Mouse (Mus musculus) ES-E14 (cell line): ENCODE data around the gene Sytl3.
"Not testable (repeated sequence)": the region's sequence is repeated elsewhere in the genome, so short reads cannot be mapped to it uniquely, and the experiment has no call there.

ENCODE experiments used
- CHD2 ChIP-seq: IDR thresholded peaks from 2 replicates; pipeline ENCODE4 v1.6.1; 2014; ENCODE audit warnings: mild to moderate bottlenecking, low read depth, low read length, inconsistent platforms
- HCFC1 ChIP-seq: IDR thresholded peaks from 2 replicates; pipeline ENCODE4 v1.6.1; 2012; ENCODE audit warnings: low read length, inconsistent platforms, borderline replicate concordance; ENCODE audit not compliant: insufficient read depth
- MAFK ChIP-seq: IDR thresholded peaks from 2 replicates; pipeline ENCODE4 v1.6.1; 2014; ENCODE audit warnings: mild to moderate bottlenecking, low read depth, low read length, inconsistent platforms; ENCODE audit not compliant: insufficient read depth
- ZC3H11A ChIP-seq: IDR thresholded peaks from 2 replicates; pipeline ENCODE4 v1.6.1; 2012; ENCODE audit warnings: low read depth, mild to moderate bottlenecking, inconsistent platforms, low read length, borderline replicate concordance

DNA sequence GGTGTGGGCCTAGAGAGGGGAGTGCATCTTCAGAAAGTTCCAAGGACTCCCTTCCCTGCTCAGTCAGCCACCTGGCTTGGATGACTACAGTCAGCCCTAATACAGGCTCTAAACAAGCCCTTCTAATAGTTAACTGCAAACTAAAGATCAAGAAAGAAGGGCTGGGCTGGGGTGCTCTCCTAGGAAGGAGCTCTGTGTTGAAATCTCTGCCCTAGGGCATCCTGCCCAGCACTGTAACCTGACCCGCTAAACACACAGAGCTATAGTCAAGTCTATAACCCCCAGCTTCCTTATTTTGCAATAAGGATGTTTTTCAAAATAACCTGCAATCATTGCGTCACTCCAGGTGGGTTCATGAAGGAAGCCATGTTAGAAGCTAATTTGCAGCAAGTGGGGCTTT is 19.2 kb downstream of the Sytl3 start:
- TF ChIP-seq CHD2, HCFC1, MAFK, ZC3H11A: not testable (repeated sequence)
